Mouse (Mus musculus) right cerebral cortex, postnatal 25 days (tissue): ENCODE data around the gene Kdm1b.

Experiments
- DNase-seq: peaks from one replicate; pipeline ENCODE4 v3.0.0; 2022

The Kdm1b gene

DNA sequence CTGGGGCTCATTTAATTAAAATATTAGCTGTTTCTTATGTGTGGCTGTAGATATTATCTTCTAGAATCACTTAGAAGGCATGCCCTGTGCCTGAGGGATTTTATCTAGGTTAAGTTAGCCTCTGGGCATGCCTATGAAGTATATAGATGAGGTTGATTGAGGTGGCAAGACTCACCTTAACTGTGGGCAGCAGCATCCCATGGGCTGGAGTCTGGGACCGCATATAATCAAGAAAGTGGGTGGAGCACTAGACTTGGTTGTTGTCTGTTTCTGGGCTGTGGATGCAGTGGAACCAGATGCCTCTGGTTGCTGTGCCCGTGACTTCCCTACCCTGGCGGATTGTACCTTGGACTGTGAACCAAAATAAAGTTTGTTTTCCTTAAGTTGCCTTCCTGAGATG is 68.8 kb downstream of the Kdm1b start:
- no peak for DNase-seq

DNA sequence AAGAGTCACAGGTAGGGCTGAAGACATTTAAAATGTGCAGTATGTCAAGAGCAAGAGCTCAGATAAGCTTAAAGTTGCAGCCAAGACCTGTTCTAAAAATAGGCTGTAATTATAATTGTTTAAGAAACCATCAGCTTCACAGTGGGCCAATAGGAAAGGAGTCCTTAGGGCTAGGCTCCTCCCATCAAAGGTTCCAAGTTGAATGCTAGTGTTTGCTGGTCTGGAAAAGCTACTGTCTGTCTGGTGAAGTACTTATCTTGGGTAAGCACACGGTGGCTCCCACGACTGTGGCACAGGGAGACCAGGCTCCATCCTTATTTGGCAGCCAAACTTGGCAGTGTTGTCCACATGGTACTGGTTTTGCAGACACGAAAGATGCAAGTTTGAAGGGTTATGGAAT is 69.6 kb downstream of the Kdm1b start:
- DNase-seq = no peak

DNA sequence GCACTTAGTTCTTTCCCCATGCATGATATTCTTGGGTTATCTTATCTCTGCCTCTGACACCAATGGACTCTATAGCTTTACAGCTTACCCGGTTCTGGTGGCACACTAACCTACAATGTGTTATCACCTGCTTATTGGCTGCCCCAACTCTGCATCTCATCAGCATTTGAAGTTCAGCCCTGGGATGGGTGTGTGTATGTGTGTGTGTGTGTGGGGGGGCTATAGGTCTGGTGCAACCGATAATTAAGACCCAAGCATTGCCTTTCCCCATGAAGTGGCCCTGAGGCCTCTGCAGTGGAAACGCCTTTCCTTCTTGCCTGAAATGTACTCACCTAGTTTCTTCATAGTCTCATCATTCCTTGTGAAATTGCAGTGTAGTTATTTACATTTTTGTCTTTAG is 72.7 kb downstream of the Kdm1b start:
- DNase-seq = no peak

DNA sequence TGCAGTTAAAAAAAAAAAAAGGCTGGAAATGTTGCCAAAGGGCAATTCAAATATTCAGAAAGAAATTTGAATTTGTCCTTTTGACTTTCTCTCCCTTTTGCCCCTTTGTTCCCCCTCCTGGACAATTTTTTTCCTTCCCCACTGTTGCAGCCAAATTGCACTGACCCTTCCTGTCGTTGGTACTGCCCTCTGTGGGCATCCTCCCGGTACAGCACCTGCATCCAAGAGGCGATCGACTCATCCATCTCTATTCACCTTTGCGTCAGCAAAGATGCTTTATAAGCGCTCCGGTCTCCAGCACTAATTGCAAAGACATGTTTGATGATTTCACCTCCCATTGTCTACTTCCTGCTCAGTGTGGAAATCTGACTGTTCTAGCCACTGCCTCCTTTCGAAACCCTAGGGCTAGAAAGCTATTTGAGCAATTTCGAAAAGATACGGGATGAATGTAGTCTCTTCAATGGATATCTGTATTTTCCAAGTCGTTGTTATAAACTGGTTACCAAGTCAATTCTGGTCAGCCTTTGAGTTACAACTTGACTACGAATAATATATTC is 78.1 kb downstream of the Kdm1b start:
- no peak for DNase-seq

DNA sequence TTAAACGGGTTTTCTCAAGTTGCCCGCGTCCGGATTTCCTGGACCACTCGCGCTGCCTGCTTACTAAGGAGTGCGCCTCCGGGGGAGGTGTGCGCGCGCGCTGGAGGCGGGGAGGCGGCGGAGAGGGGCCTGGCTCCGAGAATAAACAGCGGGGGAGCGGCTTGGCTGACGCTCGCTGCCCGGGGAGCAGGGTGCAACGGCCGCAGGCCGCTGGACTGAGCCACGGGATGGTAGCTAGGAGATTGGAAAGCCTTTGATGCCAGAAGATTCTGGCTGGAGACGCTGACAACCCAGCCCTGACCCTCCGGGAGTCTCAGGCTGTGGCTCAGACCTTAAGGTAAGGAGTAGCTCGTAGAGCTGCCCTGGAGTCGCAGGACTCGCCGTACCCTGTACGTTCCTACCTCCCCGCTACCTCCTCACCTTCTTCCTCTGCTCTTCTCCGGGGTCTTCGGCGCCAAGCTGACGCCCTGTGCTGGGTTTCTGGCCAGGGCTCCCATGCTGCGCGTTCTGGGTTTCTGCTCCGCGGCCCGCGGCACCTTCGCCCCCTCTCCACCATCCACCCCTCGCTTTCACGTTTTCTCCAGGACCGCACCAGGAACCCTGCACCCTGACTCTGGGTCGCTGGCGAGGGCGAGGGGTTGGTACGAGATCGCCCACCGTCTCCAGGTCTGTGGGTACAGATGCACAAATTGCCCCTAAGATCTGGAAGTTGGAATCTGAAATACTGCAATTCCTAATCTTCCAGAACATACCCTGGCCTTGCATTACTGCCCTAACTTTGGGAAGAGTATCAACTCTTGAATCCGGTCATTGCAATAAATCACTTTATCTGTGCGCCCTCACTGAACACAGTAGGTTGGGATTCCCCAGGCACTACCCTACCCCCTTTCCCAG is 79.5 kb downstream of the Kdm1b start, which contains the start of gene Rnf144b:
Gene Rnf144b (plus strand): TSS at position 120 of the 894 bp plus-strand sequence.
- peak; percentile 75 for DNase-seq

DNA sequence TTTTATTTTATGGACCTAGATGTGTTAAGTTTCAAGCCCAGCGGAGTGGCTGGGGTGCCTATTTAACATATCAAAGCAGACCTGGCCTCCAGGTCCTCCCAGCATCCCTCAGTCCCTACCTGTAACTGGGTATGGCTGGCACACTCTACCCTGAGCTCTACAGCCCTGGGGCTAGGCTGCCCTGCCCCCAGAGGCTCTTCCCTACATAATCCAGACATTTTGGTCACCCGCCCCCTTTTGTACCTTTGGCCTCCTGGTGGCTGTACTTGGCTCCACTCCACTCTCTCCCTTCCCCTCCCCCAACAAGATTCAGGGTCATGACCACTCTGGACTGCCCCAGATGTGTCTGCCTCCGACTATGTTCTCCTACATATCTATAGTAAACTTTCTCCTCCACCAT is 81.2 kb downstream of the Kdm1b start:
- no peak for DNase-seq

DNA sequence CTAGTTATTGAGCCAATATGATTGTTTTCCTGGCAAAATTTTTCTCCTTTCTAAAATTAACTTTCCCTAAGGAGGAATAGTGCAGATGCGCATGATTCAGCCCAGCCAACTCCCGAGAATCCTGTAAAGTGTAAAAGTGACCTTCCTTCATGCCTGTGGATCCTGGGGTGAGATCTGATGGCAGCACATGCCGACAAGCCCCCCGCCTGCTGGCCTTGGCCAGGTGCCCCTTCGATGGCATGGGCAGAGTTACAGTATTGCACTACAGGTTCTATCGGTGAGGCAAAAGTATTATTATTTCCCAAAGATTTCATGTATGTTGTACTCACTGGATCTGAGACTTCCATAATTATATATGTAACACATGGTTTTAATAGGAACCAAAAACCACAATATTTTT is 81.7 kb downstream of the Kdm1b start:
- no peak for DNase-seq

DNA sequence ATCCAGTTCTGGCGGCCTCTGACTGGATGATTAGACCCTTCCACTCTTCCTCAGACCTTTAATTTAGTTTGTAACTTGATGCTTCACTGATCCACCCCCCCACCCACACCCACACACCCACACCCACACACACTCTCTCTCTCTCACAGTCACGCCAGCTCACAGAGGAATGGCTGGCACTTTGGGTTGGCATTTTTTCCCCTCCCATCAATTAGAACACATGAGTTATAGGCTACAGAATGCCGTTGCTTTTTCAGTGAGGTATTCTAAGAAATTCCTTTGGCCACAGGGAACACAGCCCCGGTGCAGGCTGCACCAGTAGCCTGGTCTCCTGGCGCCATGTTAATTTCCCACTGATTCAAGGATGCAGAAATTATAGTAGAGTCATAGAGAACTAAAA is 82.3 kb downstream of the Kdm1b start:
- no peak for DNase-seq

DNA sequence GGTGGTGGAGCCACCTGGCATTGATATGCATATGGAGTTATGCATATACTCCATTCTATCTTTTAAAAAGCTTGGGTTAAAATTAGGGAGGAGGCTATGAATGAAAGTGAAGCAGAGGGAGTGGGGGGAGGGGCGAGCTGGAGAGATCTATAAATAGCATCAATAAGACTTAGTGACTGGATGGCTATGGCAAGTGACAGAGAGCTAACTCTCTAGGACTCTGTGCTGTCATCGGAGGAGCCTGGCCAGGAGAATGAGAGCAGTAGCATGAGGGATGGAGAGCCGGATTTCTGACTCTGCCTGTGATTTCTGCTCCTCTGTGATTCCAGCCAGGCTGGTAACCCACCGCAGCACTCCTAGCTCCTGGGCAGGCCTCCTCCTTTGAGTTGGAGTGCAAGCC is 85.8 kb downstream of the Kdm1b start:
- no peak for DNase-seq

DNA sequence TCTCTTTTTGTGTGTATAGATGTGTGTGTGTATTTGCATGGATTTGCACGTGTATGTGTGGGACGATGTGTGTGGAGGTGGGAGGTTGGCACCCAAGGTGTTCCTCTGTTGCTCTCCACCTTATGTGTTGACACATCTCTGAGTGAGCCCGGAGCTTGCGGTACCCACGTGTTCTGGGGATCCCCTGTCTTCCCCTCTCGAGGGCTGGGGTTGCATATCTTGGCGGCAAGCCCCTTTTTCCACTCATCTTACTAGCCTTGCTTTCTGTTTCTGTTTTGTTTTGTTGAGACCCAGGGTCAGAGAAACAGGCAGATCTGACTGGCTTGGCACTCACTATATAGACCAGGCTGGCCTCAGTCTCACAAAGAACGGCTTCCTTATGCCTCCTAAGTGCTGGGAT is 89.8 kb downstream of the Kdm1b start:
- DNase-seq = no peak

DNA sequence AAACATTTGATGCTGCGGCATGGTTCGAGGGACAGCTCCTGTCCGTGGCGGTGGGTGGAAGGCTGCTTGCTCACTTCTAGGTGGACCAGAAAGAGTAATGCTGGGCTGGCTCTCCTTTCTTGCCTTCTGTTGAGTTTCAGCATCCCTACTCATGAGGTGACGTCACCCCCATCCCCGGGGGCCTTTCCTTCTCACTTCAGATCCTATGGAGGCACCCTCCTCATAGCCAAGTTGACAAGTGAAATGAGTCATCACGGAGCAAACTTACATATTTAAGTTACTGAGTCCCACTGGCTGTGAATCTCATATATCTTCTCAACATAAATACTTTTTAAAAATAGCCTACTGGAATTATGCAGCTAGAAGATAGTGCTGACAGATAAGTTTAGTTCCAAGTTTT is 91.5 kb downstream of the Kdm1b start:
- peak; percentile 54 for DNase-seq
